Mouse (Mus musculus) stomach, embryonic 16.5 days (tissue): ENCODE results near the gene App. TPM values are rescaled to one million over a fixed set of nuclear protein-coding genes. Genes with fewer than 3 reads are reported as not detected.

Experiments
- ATAC-seq: fragments of 200-750 bp; cut with Nextera tagmentation; 2 replicates; pipeline ENCODE4 v1.8.0; 2017; ENCODE audit warnings: moderate number of reproducible peaks, moderate TSS enrichment; ENCODE audit not compliant: insufficient read depth, low FRiP score
- H3K27ac ChIP-seq: fragments of 300-500 bp; sonication (generic); 2 replicates; pipeline ENCODE4 v1.5.1; 2014; ENCODE audit warnings: low read length
- H3K27me3 ChIP-seq: fragments of 300-500 bp; sonication (generic); 2 replicates; pipeline ENCODE4 v1.6.1; 2014; ENCODE audit warnings: low read length, control low read depth, mixed read lengths; ENCODE audit not compliant: control insufficient read depth, insufficient read depth
- H3K36me3 ChIP-seq: fragments of 300-500 bp; sonication (generic); 2 replicates; pipeline ENCODE4 v1.6.1; 2014; ENCODE audit warnings: low read length; ENCODE audit not compliant: control insufficient read depth, insufficient read depth
- H3K4me1 ChIP-seq: fragments of 300-500 bp; sonication (generic); 2 replicates; pipeline ENCODE4 v1.6.1; 2014; ENCODE audit warnings: low read length, control low read depth, mixed read lengths; ENCODE audit not compliant: control insufficient read depth, insufficient read depth
- H3K4me2 ChIP-seq: fragments of 300-500 bp; sonication (generic); 2 replicates; pipeline ENCODE4 v1.6.1; 2014; ENCODE audit warnings: low read depth, low read length, mixed read lengths
- H3K4me3 ChIP-seq: fragments of 300-500 bp; sonication (generic); replicated peaks from 2 replicates; pipeline ENCODE4 v1.5.1; 2014; ENCODE audit warnings: mild to moderate bottlenecking, low read length
- H3K9ac ChIP-seq: fragments of 300-500 bp; sonication (generic); 2 replicates; pipeline ENCODE4 v1.6.1; 2014; ENCODE audit warnings: low read length
- H3K9me3 ChIP-seq: fragments of 300-500 bp; sonication (generic); replicated peaks from 2 replicates; pipeline ENCODE4 v1.6.1; 2016; ENCODE audit warnings: low read length, control low read depth; ENCODE audit not compliant: control insufficient read depth
- WGBS: fragments of 180-500 bp; shearing (Covaris S2); extraction: QIAGEN DNeasy Blood & Tissue Kit; methylation state at CpG from one replicate; pipeline ENCODE4 v1.1.7; 2014; 5-methylcytosine and 5-hydroxymethylcytosine counted together
- polyA plus RNA-seq: library from polyadenylated mRNA; unstranded; fragments of >200 nt; fragmentation: Nextera tagmentation; extraction: Ambion mirVana; gene quantifications from 2 replicates; pipeline ENCODE4 v1.2.1, GENCODE M21; 2015

App gene
- polyA plus RNA-seq, result 193 and 198 TPM in 2 replicates

DNA sequence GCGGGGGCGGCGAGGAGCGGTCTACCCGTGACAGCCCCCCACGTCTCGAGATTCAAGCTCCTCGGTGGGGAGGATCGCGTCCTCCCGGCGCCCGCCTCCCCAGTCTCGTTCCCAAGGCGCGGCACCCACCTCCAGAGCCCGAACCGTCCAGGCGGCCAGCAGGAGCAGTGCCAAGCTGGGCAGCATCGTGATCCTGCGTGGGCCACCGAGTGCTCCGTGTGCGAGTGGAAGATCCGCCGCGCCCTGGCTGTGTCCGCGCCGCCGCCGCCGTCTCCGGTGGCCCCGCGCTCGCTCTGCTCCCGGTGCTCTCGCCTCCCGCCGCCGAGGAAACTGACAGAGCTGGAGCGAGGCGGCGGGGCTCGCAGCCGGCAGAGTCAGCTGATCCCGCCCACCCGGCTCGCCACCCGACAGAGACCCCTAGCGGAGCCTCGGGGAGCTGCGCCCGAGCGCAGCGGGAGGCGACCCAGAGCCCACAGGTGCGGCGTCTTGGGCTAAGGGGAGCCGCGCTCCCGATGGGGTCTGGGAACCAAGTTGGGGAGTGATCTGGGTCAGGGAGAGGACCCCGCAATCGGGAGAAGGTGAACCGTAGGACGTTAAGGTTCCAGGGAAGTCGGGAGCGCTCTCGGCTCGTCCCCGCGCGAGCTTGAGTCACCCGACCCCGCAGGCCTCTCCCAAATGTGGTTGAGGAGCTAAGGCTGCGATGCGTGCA is at the start of gene App:
Gene App (minus strand): TSS at position 394 of the 709 bp plus-strand sequence.
- no peaks in the 10 kb centered on the region; the same call in 1 of the 2 replicates for H3K27me3 ChIP-seq
- no peaks in the 10 kb centered on the region for H3K36me3 ChIP-seq
- peak within 1 kb of the TSS; percentile 82 for H3K27ac ChIP-seq
- H3K4me3 ChIP-seq, result peak within 1 kb of the TSS; percentile 81
- peaks cover 17% of the 10 kb centered on the region for H3K4me1 ChIP-seq
- peak within 1 kb of the TSS; percentile 81 for H3K9ac ChIP-seq
- peak within 1 kb of the TSS; percentile 55 for H3K4me2 ChIP-seq
- no peaks in the 10 kb centered on the region for H3K9me3 ChIP-seq
- peak; percentile 85 for ATAC-seq
- under 1% methylated on average over 78 of the region's 78 CpGs for WGBS

DNA sequence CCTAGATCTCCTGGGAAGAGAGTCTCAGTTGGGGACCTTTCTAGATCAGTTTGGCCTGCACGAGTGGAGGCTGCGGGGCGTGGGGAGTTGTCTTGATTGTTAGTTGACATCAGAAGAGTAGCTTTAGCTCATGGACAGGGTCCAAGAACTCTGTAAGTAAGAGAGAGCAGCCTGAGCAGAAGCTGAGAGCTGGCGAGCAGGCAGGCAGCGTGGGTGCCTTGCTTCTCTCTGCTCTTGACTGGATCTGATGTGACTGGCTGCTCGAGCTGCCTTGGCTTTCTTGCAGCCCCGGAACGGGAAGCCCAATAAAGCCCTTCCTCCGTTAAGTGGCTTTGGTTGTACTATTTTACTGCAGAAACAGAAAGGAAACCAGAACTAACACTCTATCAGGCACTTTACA is 42.3 kb upstream of the App start:
- no peak for ATAC-seq
- Histone ChIP-seq H3K27ac (no peak overlapping the region), H3K9ac (no peak overlapping the region; the same call in 1 of the 2 replicates), H3K4me1 (no peaks in the 10 kb centered on the region), H3K36me3 (no peaks in the 10 kb centered on the region), H3K4me2 (no peak overlapping the region), H3K4me3 (no peak overlapping the region), H3K9me3 (no peaks in the 10 kb centered on the region), H3K27me3 (no peaks in the 10 kb centered on the region)
- WGBS, result 53% methylated on average over 9 of the region's 9 CpGs

DNA sequence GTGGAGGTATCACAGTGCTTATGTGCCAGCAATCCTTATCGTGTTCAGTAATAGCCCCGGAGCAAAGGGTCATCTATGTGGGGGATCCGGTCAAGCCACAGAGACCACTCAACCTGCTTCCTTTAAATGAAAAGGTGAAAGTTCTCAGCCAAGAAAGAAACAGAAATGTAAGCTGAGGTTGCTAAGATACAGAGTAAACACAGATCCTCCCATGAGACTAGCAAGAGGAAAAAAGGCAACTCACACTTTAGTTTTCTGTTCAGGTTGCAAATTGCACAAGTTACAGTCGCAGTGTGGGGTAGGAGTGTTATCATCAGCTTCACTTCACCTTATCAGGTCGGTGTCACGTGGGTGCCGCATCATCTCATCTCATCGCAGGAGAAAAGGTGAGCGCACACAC is 41.6 kb upstream of the App start:
- H3K9me3 ChIP-seq, result no peaks in the 10 kb centered on the region
- H3K4me2 ChIP-seq, result no peak overlapping the region; the same call in 1 of the 2 replicates
- H3K36me3 ChIP-seq, result no peaks in the 10 kb centered on the region
- H3K4me1 ChIP-seq, result no peaks in the 10 kb centered on the region
- no peak overlapping the region for H3K27ac ChIP-seq
- no peaks in the 10 kb centered on the region for H3K27me3 ChIP-seq
- no peak overlapping the region for H3K9ac ChIP-seq
- 41% methylated on average over 9 of the region's 9 CpGs for WGBS
- H3K4me3 ChIP-seq, result no peak overlapping the region
- ATAC-seq, result no peak

DNA sequence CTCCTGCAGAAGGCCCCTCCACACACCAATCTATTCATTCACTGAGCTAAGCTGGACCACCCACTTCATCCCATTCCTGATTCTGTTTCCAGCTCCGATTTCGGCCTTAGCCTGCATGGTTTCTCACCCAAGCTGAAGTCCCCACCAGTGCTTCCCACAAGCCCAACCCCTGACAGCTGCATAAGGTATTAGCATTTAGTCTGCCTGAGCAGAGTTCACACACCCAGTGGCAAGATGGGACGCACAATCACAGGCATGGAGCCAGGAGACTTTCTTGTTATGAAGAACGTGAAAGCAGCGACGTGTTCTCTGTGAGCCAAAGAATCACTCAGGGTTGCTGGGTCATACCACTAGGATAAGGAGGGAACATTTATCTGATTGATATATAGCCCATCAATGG is 22.1 kb upstream of the App start:
- H3K27me3 ChIP-seq, result no peaks in the 10 kb centered on the region
- no peaks in the 10 kb centered on the region for H3K9me3 ChIP-seq
- H3K4me1 ChIP-seq, result no peaks in the 10 kb centered on the region
- H3K4me3 ChIP-seq, result no peak overlapping the region
- no peak for ATAC-seq
- H3K36me3 ChIP-seq, result no peaks in the 10 kb centered on the region
- H3K9ac ChIP-seq, result no peak overlapping the region
- no peak overlapping the region for H3K27ac ChIP-seq
- WGBS, result 41% methylated on average over 6 of the region's 6 CpGs
- no peak overlapping the region for H3K4me2 ChIP-seq

DNA sequence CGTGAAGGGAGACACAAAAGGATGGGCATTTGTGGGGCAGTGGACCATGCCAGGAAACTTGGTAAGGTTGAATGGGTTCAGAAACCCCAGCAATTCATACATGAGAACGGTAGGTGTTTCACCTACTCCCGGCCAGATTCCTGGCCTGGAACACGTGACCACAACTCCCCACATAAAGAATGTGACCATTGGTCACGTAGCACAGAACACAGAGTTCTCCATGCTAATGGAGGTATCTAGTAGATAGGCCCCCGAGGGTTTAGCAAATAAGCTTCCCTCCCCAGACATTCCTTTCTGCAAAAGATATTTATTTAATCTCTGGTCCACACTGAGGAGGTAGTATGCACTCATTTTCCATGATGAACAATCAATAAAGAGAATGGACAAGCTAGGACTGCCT is 21.6 kb upstream of the App start:
- Histone ChIP-seq H3K27me3 (no peaks in the 10 kb centered on the region), H3K4me3 (no peak overlapping the region), H3K4me1 (no peaks in the 10 kb centered on the region), H3K9ac (no peak overlapping the region), H3K36me3 (no peaks in the 10 kb centered on the region), H3K4me2 (no peak overlapping the region), H3K27ac (no peak overlapping the region), H3K9me3 (no peaks in the 10 kb centered on the region)
- ATAC-seq, result no peak; the same call in 1 of the 2 replicates
- 55% methylated on average over 6 of the region's 6 CpGs for WGBS

DNA sequence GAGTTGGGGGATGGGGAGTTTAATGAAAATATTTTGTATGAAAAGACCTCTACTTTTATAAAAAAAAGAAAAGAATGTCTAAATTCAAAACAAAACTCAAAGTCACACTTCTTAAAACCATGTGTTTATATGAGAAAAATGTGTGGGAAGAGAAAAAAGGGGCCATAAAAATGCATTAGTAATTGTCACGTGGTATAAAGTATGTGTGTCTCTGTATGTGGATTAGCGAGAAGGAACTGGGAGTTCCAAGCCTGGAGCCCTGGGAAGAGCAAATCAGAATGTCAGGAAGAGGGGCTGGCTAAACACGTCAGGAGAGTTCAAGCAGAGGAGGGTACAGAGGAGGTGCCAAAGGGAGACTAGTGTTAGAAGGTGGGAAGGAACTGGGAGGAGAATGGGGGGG is 7.9 kb upstream of the App start:
- H3K27me3 ChIP-seq, result no peaks in the 10 kb centered on the region
- ATAC-seq, result no peak
- 41% methylated on average over 3 of the region's 3 CpGs for WGBS

DNA sequence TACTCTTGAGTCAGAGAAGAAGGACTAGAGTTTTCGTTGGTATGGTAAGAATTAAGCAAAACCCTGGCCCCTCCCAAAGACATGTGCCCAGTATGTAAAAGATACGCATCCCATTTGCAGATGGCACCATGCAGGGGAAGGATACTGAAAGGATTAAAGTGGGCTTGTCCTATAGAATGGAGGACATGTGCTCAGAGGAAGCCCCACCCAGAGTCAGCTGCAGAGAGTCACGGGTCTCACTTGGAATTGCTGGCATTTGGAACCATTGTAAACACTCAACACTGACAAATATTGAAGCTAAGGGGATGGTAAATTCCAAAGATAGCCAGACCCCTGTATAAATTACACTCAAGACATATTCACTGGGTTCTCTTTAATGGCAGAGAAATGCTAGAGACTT is 7.1 kb upstream of the App start:
- no peak for ATAC-seq

More for the DNA sequence above, 7.9 kb upstream of the App start:
- Histone ChIP-seq H3K9me3 (no peaks in the 10 kb centered on the region), H3K4me1 (no peaks in the 10 kb centered on the region), H3K36me3 (no peaks in the 10 kb centered on the region), H3K4me2 (no peak overlapping the region), H3K4me3 (no peak overlapping the region), H3K9ac (no peak overlapping the region), H3K27ac (no peak overlapping the region)

DNA sequence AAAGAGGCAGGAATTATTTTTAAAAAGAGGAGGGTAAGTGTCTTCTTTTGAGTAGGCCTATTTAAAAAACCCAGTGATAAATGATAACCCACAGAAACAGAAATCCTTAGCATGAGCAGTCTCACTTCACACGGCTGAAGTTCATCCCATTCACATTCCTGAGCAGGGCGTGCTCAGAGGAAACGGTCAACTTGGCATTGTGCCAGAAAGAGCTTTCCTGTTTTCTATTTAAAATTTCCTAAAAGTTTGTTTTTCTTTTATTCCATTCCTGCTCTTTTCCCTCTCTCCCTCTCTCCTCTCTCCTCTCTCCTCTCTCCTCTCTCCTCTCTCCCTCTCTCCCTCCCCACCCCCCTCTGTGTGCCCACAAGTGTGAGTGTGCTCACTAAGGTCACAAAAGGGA is 3.1 kb upstream of the App start:
- Histone ChIP-seq H3K4me3 (no peak overlapping the region), H3K36me3 (no peaks in the 10 kb centered on the region), H3K4me1 (peaks cover 3% of the 10 kb centered on the region), H3K9ac (no peak overlapping the region), H3K9me3 (no peaks in the 10 kb centered on the region), H3K4me2 (no peak overlapping the region), H3K27ac (no peak overlapping the region), H3K27me3 (no peaks in the 10 kb centered on the region; the same call in 1 of the 2 replicates)
- 3% methylated on average over 3 of the region's 3 CpGs for WGBS
- no peak for ATAC-seq

More for the DNA sequence above, 7.1 kb upstream of the App start:
- Histone ChIP-seq H3K36me3 (no peaks in the 10 kb centered on the region), H3K4me2 (no peak overlapping the region), H3K27me3 (no peaks in the 10 kb centered on the region), H3K9ac (no peak overlapping the region), H3K9me3 (no peaks in the 10 kb centered on the region), H3K4me3 (no peak overlapping the region), H3K27ac (no peak overlapping the region), H3K4me1 (no peaks in the 10 kb centered on the region)
- 68% methylated on average over 3 of the region's 3 CpGs for WGBS

DNA sequence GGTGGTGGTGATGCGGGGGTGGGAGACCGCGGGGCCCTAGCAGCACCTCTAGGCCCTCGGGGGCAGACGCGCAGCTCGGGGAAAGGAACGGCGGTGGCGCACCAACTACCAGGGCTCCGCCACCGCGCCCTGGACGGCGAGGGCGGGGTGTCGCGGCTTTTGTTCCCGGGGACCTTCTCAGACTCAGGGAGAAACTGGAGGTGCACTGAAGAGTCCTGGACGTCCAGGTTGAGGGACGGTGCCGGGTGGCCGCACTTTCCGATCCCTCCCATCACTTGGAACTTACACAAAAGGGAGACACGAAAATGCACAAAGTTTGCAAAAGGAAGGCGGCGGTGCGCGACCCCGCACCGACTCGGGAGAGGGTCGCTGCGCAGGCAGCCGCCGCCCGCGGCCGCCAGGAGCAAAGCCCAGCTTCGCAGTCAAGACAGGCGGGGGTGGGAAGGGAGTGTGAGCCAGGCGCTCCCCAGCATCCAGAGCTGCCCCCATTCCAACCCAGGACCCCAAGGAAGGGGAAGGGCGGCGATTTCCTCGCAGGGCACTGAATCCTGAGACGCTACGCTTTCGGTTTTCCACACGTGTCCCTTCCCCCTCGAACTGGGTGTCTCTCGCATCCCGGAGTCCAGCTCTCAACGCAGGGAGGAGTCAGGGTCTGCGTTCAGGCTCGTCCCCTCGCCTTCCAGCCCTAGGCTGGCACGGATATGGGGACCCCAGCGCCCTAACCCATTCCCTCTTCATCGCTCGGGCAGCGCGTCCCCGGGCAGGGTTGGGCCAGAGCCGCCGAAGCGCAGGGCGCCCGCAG is 794 bp downstream of the App start:
- peak; percentile 27 for ATAC-seq
- Histone ChIP-seq H3K9me3 (no peaks in the 10 kb centered on the region), H3K4me3 (peak overlapping the region; percentile 81), H3K36me3 (no peaks in the 10 kb centered on the region), H3K4me1 (peaks cover 19% of the 10 kb centered on the region), H3K27ac (peak overlapping the region; percentile 82), H3K4me2 (peak overlapping the region; percentile 55), H3K27me3 (no peaks in the 10 kb centered on the region; the same call in 1 of the 2 replicates), H3K9ac (peak overlapping the region; percentile 81)
- WGBS, result under 1% methylated on average over 67 of the region's 68 CpGs
